Mouse (Mus musculus) right cerebral cortex, postnatal 36 days (tissue): ENCODE results near the gene Fastk.

Source experiments
- DNase-seq, 2 experiments: peaks; one replicate each; pipeline ENCODE4 v3.0.0; 2022; ENCODE audit warnings: low spot score in 2 of 2, mixed read lengths in 1 of 2

The Fastk gene

GRCm38 (mm10) chr5:24453283-24453984 is 8.3 kb upstream of the Fastk start:
- DNase-seq: no peak

- no peak for DNase-seq
Observed at GRCm38 (mm10) chr5:24452691-24453233, 7.7 kb upstream of the Fastk start.

GRCm38 (mm10) chr5:24452030-24452690 is 7.1 kb upstream of the Fastk start, which contains the start of gene Agap3:
TSS of gene Agap3 (plus strand) at chr5:24452177.
- no peak for DNase-seq

GRCm38 (mm10) chr5:24451264-24452029 is 6.4 kb upstream of the Fastk start:
- DNase-seq: peak; percentile 81 to 83

- peak; percentile 79 to 86 for DNase-seq
Observed at GRCm38 (mm10) chr5:24447624-24448298, 2.7 kb upstream of the Fastk start, which contains the start of gene Tmub1. TSS of gene Tmub1 (minus strand) at chr5:24447854.

GRCm38 (mm10) chr5:24446630-24447029 is 1.5 kb upstream of the Fastk start:
- DNase-seq: no peak

GRCm38 (mm10) chr5:24445428-24446080 is 467 bp upstream of the Fastk start:
- no peak for DNase-seq

GRCm38 (mm10) chr5:24443927-24444326 is 1.2 kb downstream of the Fastk start:
- no peak for DNase-seq

- no peak for DNase-seq
Observed at GRCm38 (mm10) chr5:24443204-24443603, 1.9 kb downstream of the Fastk start.

- no peak for DNase-seq
Observed at GRCm38 (mm10) chr5:24442029-24442428, 3.1 kb downstream of the Fastk start.

- DNase-seq: no peak
Observed at GRCm38 (mm10) chr5:24441187-24441586, 3.9 kb downstream of the Fastk start.

GRCm38 (mm10) chr5:24433993-24434392 is 11.1 kb downstream of the Fastk start:
- no peak for DNase-seq

- DNase-seq: no peak
Observed at GRCm38 (mm10) chr5:24428596-24428995, 16.5 kb downstream of the Fastk start.

GRCm38 (mm10) chr5:24427981-24428402 is 17.1 kb downstream of the Fastk start:
- DNase-seq: no peak

GRCm38 (mm10) chr5:24427285-24427633 is 17.8 kb downstream of the Fastk start:
- DNase-seq: no peak

GRCm38 (mm10) chr5:24426556-24427284 is 18.4 kb downstream of the Fastk start:
- DNase-seq: no peak

- no peak for DNase-seq
Observed at GRCm38 (mm10) chr5:24426037-24426432, 19.1 kb downstream of the Fastk start.

GRCm38 (mm10) chr5:24425421-24426036 is 19.6 kb downstream of the Fastk start:
- no peak for DNase-seq

GRCm38 (mm10) chr5:24424861-24425411 is 20.2 kb downstream of the Fastk start:
- peak; percentile 61 to 62 for DNase-seq
